Mouse (Mus musculus) neural tube, embryonic 14.5 days (tissue): ENCODE results near the gene Gm21969. TPM values are rescaled to one million over a fixed set of nuclear protein-coding genes. Genes with fewer than 3 reads are reported as not detected.

Source experiments
- ATAC-seq: fragments of 200-750 bp; cut with Nextera tagmentation; 2 replicates; pipeline ENCODE4 v1.8.0; 2017; ENCODE audit warnings: low read depth, mild to moderate bottlenecking, moderate TSS enrichment, moderate library complexity
- H3K27ac ChIP-seq: fragments of 300-500 bp; sonication (generic); 2 replicates; pipeline ENCODE4 v1.5.1; 2014; ENCODE audit warnings: low read depth, mild to moderate bottlenecking, control low read depth, low read length, moderate library complexity, mixed read lengths
- H3K27me3 ChIP-seq: fragments of 300-500 bp; sonication (generic); 2 replicates; pipeline ENCODE4 v1.6.1; 2014; ENCODE audit warnings: low read length; ENCODE audit not compliant: control insufficient read depth, insufficient read depth
- H3K36me3 ChIP-seq: fragments of 300-500 bp; sonication (generic); 2 replicates; pipeline ENCODE4 v1.6.1; 2014; ENCODE audit warnings: low read length, mixed read lengths; ENCODE audit not compliant: control insufficient read depth, insufficient read depth
- H3K4me1 ChIP-seq: fragments of 300-500 bp; sonication (generic); 2 replicates; pipeline ENCODE4 v1.6.1; 2014; ENCODE audit warnings: low read length; ENCODE audit not compliant: control insufficient read depth, insufficient read depth
- H3K4me2 ChIP-seq: fragments of 300-500 bp; sonication (generic); 2 replicates; pipeline ENCODE4 v1.6.1; 2014; ENCODE audit warnings: mild to moderate bottlenecking, low read depth, low read length, control low read depth
- H3K4me3 ChIP-seq: fragments of 300-500 bp; sonication (generic); 2 replicates; pipeline ENCODE4 v1.5.1; 2014; ENCODE audit warnings: low read depth, low read length, control low read depth, mixed read lengths
- H3K9ac ChIP-seq: fragments of 300-500 bp; sonication (generic); replicated peaks from 2 replicates; pipeline ENCODE4 v1.6.1; 2014; ENCODE audit warnings: low read depth, mild to moderate bottlenecking, control low read depth, low read length, mixed read lengths
- H3K9me3 ChIP-seq: fragments of 300-500 bp; sonication (generic); 2 replicates; pipeline ENCODE4 v1.6.1; 2016; ENCODE audit warnings: low read length; ENCODE audit not compliant: control insufficient read depth
- WGBS: fragments of 180-500 bp; shearing (Covaris S2); extraction: QIAGEN DNeasy Blood & Tissue Kit; methylation state at CpG from one replicate; pipeline ENCODE4 v1.1.7; 2014; 5-methylcytosine and 5-hydroxymethylcytosine counted together
- polyA plus RNA-seq: library from polyadenylated mRNA; unstranded; fragments of >200 nt; fragmentation: Nextera tagmentation; extraction: Ambion mirVana; gene quantifications from 2 replicates; pipeline ENCODE4 v1.2.1, GENCODE M21; 2014

Gene Gm21969
- polyA plus RNA-seq, 1 experiment from 2014 or later = not detected

DNA sequence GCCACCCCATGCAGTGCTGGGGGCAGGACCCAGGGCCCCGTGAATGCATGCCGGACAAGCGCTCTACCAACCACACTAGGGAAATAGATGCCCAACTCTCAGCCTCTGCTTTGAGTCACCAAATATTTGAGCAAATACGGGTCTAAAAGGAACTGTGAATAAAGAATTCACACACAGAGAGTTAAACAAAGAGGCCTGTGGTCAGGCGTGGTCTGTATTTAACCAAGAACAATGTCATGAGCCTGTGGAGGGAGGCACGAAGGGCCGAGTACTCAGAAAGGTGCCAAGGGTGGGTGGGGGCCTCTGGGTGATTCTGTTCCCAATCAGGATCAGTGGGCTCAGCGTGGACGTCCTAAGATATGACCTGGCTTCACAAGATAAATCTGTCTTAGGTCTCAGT lies 85.1 kb downstream of the Gm21969 start:
- no peak for ATAC-seq
- no peaks in the 10 kb centered on the region for H3K9me3 ChIP-seq
- no peaks in the 10 kb centered on the region for H3K36me3 ChIP-seq
- no peak overlapping the region for H3K27ac ChIP-seq
- H3K4me1 ChIP-seq = no peaks in the 10 kb centered on the region
- no peak overlapping the region for H3K9ac ChIP-seq
- no peak overlapping the region for H3K4me3 ChIP-seq
- H3K27me3 ChIP-seq = no peaks in the 10 kb centered on the region
- WGBS = 51% methylated on average over 9 of the region's 9 CpGs
- H3K4me2 ChIP-seq = no peak overlapping the region

DNA sequence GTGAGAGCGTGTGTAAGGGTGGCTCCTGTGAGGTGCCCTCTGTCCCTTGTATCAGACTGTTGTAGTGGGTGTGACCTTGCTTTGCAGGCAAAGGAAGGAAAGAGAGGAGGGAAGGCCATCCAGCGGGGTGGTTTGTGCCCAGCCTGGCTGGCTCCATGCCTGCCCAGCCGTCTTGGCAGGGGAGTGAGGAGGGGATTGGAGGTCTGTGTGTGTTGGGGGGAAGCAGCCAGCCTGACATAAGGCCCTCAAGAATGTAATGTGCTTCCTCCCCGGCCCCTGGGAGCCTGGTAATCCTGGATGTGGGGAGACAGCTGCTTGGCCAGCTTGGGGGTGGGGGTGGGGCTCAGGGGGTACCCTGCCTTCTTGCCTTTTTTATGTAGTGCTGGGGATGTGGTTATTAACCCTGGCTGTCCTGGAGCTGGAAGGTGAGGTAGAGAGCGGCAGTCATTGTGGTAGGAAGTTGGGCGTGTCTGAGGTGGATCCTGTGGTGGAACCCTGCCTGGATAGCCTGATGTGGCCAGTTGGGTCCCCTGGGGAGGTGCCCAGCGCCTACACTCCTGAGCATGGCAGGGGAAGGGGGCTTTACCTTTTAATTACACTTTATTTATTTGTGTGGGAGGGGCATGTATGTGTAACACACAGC lies 86.8 kb downstream of the Gm21969 start:
- H3K9me3 ChIP-seq = no peaks in the 10 kb centered on the region
- ATAC-seq = no peak
- no peaks in the 10 kb centered on the region for H3K27me3 ChIP-seq
- no peaks in the 10 kb centered on the region for H3K4me1 ChIP-seq
- H3K9ac ChIP-seq = no peak overlapping the region
- H3K27ac ChIP-seq = no peak overlapping the region
- H3K36me3 ChIP-seq = no peaks in the 10 kb centered on the region
- no peak overlapping the region for H3K4me2 ChIP-seq
- no peak overlapping the region for H3K4me3 ChIP-seq
- WGBS = 39% methylated on average over 7 of the region's 7 CpGs

DNA sequence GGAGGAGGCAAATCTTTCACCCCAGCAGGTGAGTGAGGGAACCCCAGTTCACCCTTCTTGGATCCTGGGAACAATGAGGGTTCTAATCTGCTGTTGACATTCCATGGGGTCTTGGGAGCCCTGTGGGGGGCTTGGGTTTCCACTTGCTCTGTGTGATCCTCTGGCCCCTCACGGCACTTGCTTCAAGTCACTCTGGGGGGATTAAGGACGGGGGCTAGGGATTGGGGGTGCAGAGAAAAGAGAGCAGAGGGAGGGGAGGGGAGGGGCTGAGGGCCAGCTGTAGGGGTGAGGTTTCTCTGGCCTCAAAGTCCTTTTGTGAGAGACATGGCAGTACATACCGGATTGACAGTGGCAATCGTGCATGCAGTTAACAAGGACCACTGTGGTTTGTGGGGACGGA lies 90.3 kb downstream of the Gm21969 start:
- Histone ChIP-seq H3K4me3 (no peak overlapping the region), H3K4me2 (no peak overlapping the region), H3K27ac (no peak overlapping the region), H3K9ac (no peak overlapping the region), H3K27me3 (no peaks in the 10 kb centered on the region), H3K9me3 (no peaks in the 10 kb centered on the region), H3K4me1 (peaks cover 5% of the 10 kb centered on the region; the same call in 1 of the 2 replicates), H3K36me3 (no peaks in the 10 kb centered on the region)
- ATAC-seq = no peak
- 54% methylated on average over 5 of the region's 5 CpGs for WGBS

DNA sequence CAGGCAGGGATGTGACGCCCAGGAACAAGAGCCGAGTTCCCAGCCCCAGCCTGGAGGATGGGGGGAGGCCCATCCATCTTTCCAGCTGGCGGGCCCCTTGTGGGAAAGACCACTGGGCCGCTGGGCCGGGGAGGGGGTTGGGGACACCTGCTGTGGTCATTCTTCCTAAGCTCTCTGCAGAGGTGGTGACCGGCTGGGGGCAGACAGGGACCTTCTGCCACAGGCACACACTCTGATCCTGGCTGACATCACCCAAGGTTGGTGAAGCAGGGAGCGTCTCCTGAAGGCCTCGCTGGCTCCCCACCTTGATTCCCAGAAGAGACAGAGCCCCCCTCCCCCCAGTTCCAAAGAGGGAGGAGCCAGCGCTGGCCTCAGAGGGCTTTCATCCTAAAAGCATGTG lies 94.8 kb downstream of the Gm21969 start:
- no peak overlapping the region for H3K27ac ChIP-seq
- no peak overlapping the region for H3K4me2 ChIP-seq
- H3K4me3 ChIP-seq = no peak overlapping the region
- no peaks in the 10 kb centered on the region for H3K9me3 ChIP-seq
- 5% methylated on average over 9 of the region's 9 CpGs for WGBS
- no peak for ATAC-seq
- peaks cover 5% of the 10 kb centered on the region; the same call in 1 of the 2 replicates for H3K4me1 ChIP-seq
- no peak overlapping the region for H3K9ac ChIP-seq
- no peaks in the 10 kb centered on the region for H3K27me3 ChIP-seq
- H3K36me3 ChIP-seq = no peaks in the 10 kb centered on the region

DNA sequence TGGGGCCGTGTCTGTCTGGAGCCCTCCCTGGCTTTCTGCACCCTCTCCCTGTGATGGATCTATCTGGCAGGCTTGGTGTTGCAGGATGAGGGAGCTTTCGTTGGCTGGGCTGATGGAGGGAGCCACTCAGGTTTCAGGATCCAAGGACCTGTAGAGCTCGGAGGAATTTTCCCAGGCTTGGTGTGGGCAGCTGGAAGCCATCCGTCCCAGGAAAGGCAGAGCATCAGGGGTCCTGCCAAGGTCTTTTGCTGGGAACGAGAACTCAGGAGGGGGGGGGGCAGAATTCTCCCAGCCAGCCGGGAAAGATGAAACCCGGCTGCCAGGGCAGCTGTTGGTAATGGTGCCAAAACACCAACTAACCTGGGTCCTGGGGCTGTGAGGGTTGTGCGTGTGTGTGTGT lies 95.6 kb downstream of the Gm21969 start:
- H3K27me3 ChIP-seq = no peaks in the 10 kb centered on the region
- no peak overlapping the region for H3K4me3 ChIP-seq
- no peak overlapping the region for H3K9ac ChIP-seq
- H3K4me2 ChIP-seq = no peak overlapping the region
- no peaks in the 10 kb centered on the region for H3K36me3 ChIP-seq
- no peak for ATAC-seq
- H3K27ac ChIP-seq = no peak overlapping the region
- H3K9me3 ChIP-seq = no peaks in the 10 kb centered on the region
- H3K4me1 ChIP-seq = peaks cover 5% of the 10 kb centered on the region; the same call in 1 of the 2 replicates
- WGBS = 63% methylated on average over 8 of the region's 8 CpGs

DNA sequence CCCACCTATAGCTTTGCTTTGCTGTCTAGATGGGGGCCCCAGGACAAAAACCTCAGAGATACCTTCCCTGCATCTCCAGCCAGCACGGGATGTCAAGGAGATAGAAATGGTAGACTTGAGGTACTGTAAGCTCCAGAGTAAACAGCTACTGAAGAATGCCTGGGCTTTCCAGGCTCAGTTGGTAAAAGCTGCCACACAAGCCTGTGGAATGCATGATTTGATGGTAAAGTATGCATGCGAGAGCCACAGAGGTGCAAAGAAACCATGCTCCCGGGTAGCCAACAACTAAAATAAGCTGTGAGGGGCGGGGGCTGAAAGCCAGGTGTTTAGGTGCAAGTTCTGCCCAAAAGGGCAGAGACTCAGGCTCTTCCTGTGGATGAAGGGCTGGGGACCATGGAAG lies 99.9 kb downstream of the Gm21969 start:
- H3K4me3 ChIP-seq = no peak overlapping the region
- no peak overlapping the region for H3K4me2 ChIP-seq
- WGBS = 61% methylated on average over 4 of the region's 4 CpGs
- H3K9me3 ChIP-seq = no peaks in the 10 kb centered on the region
- no peak for ATAC-seq
- H3K4me1 ChIP-seq = no peaks in the 10 kb centered on the region; the same call in 1 of the 2 replicates
- H3K27me3 ChIP-seq = no peaks in the 10 kb centered on the region
- no peaks in the 10 kb centered on the region for H3K36me3 ChIP-seq
- no peak overlapping the region for H3K9ac ChIP-seq
- no peak overlapping the region for H3K27ac ChIP-seq

DNA sequence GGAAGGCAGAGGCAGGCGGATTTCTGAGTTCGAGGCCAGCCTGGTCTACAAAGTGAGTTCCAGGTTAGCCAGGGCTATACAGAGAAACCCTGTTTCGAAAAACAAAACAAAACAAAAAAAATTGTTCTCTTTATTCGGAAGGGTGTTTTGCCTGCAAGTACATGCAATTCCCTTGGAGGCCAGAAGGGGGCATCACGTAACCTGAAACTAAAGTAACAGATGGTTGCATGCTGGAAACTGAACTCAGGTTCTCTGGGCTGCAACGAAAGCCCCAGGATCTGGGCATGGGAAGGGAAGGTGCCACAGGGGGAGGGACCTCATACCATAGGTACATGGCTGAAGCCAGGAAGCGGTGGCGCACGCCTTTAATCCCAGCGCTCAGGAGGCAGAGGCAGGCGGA lies 100.5 kb downstream of the Gm21969 start:
- Histone ChIP-seq H3K27me3 (no peaks in the 10 kb centered on the region), H3K9ac (no peak overlapping the region), H3K27ac (no peak overlapping the region), H3K4me1 (no peaks in the 10 kb centered on the region), H3K9me3 (no peaks in the 10 kb centered on the region), H3K4me2 (no peak overlapping the region), H3K4me3 (no peak overlapping the region), H3K36me3 (no peaks in the 10 kb centered on the region)
- no peak for ATAC-seq
- WGBS = 82% methylated on average over 11 of the region's 11 CpGs

DNA sequence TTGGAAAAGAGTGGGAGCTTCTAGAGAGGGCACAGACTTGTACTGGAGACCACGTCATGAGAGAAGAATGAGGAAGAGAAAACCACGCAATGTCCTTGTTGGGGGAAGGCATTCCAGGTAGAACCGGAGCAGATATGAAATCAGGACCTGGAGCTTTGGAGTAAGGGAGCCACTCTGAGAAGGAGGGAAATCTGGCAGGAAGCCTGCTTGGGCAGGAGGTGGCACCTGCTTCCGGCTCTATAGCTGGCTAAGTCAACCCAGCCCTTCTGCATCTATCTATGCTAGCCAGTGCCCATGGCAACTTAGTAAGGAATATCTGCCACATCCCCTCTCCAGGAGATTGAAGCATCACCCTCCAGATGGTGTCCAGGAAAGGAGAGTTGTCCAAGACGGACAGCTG lies 103.0 kb downstream of the Gm21969 start:
- Histone ChIP-seq H3K4me2 (no peak overlapping the region), H3K9me3 (no peaks in the 10 kb centered on the region), H3K36me3 (no peaks in the 10 kb centered on the region), H3K27me3 (no peaks in the 10 kb centered on the region), H3K27ac (no peak overlapping the region), H3K4me3 (no peak overlapping the region), H3K9ac (no peak overlapping the region), H3K4me1 (0 out of 2 replicates have a peak, but pooled peaks cover 1% of the 10 kb centered on the region)
- ATAC-seq = no peak
- WGBS = 81% methylated on average over 5 of the region's 5 CpGs

DNA sequence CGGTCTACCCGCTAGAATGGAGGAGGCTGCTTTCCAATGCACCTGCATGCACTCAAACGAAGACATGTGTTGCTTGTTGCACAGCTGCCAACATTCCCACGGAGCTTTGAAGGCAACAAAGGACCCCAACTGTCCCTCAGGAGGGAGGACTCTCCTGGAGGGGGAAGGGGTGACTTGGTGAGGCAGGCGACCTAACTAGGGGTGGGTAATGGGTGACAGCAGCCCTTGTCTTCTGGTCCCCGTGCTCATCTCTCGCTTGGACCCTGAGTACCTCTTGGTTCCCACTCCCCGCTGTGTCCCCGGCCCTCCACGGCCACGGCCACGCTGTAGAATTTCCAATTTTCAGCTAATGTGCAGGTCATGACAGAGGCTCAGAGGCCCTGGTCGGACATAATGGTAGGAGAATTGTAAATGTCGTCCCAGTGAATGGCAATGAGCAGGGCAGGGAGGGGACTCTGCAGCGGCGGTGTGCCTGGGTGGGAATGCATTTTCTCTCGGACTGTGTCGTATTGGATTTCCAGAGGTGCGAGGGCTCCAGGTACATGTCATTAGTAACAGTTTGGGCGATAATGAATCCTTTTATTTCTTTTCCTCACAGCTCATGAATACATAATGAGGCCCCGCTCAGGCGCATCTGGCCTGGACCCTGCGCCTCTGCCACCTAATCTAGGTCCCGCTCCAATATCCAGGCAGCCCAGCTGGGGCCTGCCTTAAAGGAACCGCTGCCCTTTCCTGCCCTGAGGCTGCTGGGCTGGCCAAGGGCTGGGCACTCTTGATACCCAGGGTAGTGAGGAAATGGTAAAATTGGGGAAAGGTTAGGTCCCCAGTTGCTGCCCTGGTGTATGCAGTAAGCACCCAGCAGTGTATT lies 107.7 kb downstream of the Gm21969 start:
- no peak overlapping the region for H3K4me3 ChIP-seq
- 23% methylated on average over 25 of the region's 25 CpGs for WGBS
- no peaks in the 10 kb centered on the region for H3K9me3 ChIP-seq
- H3K4me1 ChIP-seq = 0 out of 2 replicates have a peak, but pooled peaks cover 4% of the 10 kb centered on the region
- H3K9ac ChIP-seq = no peak overlapping the region
- H3K27ac ChIP-seq = no peak overlapping the region
- no peaks in the 10 kb centered on the region for H3K27me3 ChIP-seq
- H3K36me3 ChIP-seq = no peaks in the 10 kb centered on the region
- no peak overlapping the region for H3K4me2 ChIP-seq
- ATAC-seq = no peak
